Mouse (Mus musculus) forebrain, embryonic 14.5 days (tissue): ENCODE results near the gene Fbrsl1. TPM values are rescaled to one million over a fixed set of nuclear protein-coding genes. Genes with fewer than 3 reads are reported as not detected.
"Not testable (repeated sequence)": the region's sequence is repeated elsewhere in the genome, so short reads cannot be mapped to it uniquely, and the experiment has no call there.

ENCODE experiments used
- ATAC-seq: fragments of 200-750 bp; cut with Nextera tagmentation; 2 replicates; pipeline ENCODE4 v1.8.0; 2017; ENCODE audit warnings: mild to moderate bottlenecking, moderate library complexity
- DNase-seq: peaks from one replicate; pipeline ENCODE4 v3.0.0-alpha.2; 2015; ENCODE audit warnings: low spot score
- H3K27ac ChIP-seq: fragments of 300-500 bp; sonication (generic); 2 replicates; pipeline ENCODE4 v1.5.1; 2014; ENCODE audit warnings: low read depth, mild to moderate bottlenecking, control low read depth, low read length, moderate library complexity
- H3K27me3 ChIP-seq: fragments of 300-500 bp; sonication (generic); replicated peaks from 2 replicates; pipeline ENCODE4 v1.6.1; 2014; ENCODE audit warnings: low read length, control low read depth, mixed read lengths; ENCODE audit not compliant: control insufficient read depth, insufficient read depth
- H3K36me3 ChIP-seq: fragments of 300-500 bp; sonication (generic); 2 replicates; pipeline ENCODE4 v1.6.1; 2014; ENCODE audit warnings: low read length, control low read depth; ENCODE audit not compliant: control insufficient read depth, insufficient read depth
- H3K4me1 ChIP-seq: fragments of 300-500 bp; sonication (generic); 2 replicates; pipeline ENCODE4 v1.6.1; 2014; ENCODE audit warnings: antibody characterized with exemption, low read length, control low read depth; ENCODE audit not compliant: control insufficient read depth, insufficient read depth
- H3K4me2 ChIP-seq: fragments of 300-500 bp; sonication (generic); 2 replicates; pipeline ENCODE4 v1.6.1; 2014; ENCODE audit warnings: mild to moderate bottlenecking, control low read depth, low read length
- H3K4me3 ChIP-seq: fragments of 300-500 bp; sonication (generic); 2 replicates; pipeline ENCODE4 v1.5.1; 2014; ENCODE audit warnings: low read depth, low read length, control low read depth
- H3K9ac ChIP-seq: fragments of 300-500 bp; sonication (generic); 2 replicates; pipeline ENCODE4 v1.6.1; 2014; ENCODE audit warnings: mild to moderate bottlenecking, low read length, control low read depth, moderate library complexity
- H3K9me3 ChIP-seq: fragments of 300-500 bp; sonication (generic); replicated peaks from 2 replicates; pipeline ENCODE4 v1.6.1; 2016; ENCODE audit warnings: low read length, control low read depth, mixed read lengths; ENCODE audit not compliant: control insufficient read depth
- WGBS: fragments of 180-500 bp; shearing (Covaris S2); extraction: QIAGEN DNeasy Blood & Tissue Kit; methylation state at CpG from one replicate; pipeline ENCODE4 v1.1.7; 2014; 5-methylcytosine and 5-hydroxymethylcytosine counted together
- polyA plus RNA-seq: library from polyadenylated mRNA; unstranded; fragments of >200 nt; fragmentation: Nextera tagmentation; extraction: Ambion mirVana; gene quantifications from 2 replicates; pipeline ENCODE4 v1.2.1, GENCODE M21; 2014

Gene Fbrsl1
- polyA plus RNA-seq, 1 experiment from 2014 or later, result 15.0 TPM

DNA sequence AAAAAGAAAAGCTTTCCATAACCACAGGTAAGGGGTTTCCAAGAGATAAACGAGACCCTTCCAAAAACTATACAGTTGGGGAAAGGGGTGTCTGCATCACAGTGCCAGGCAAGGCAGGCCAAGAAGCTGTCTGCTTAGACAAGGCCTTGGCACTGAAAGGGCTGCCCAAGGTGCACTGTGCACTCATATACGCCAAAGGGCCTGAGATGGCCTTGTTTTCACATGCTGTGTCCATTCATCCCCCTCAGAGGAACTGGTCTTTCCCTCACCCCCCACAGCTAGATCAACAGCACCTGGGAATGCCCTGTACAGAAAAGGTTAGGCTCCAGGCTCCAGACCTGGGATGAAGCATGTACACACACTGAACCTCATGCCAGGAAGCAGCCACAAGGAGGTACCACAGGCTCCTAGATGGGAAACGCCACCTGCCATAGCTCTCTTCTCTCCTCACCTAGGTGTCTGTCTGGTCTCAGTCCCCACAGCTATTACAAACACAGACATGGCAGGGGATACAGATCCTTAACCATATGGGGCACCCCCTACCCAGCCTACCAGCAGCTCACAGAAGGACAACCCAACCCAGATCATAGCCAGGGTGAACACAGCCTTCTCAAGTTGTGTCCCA is 5.2 kb downstream of the Fbrsl1 start:
- H3K36me3 ChIP-seq, result no peaks in the 10 kb centered on the region
- DNase-seq (no peak), ATAC-seq (no peak)
- no peak overlapping the region for H3K9ac ChIP-seq
- H3K27me3 ChIP-seq, result no peaks in the 10 kb centered on the region
- peaks cover 15% of the 10 kb centered on the region for H3K4me1 ChIP-seq
- H3K4me3 ChIP-seq, result no peak overlapping the region
- H3K4me2 ChIP-seq, result no peak overlapping the region
- no peaks in the 10 kb centered on the region for H3K9me3 ChIP-seq
- H3K27ac ChIP-seq, result no peak overlapping the region
- 79% methylated on average over 3 of the region's 3 CpGs for WGBS

DNA sequence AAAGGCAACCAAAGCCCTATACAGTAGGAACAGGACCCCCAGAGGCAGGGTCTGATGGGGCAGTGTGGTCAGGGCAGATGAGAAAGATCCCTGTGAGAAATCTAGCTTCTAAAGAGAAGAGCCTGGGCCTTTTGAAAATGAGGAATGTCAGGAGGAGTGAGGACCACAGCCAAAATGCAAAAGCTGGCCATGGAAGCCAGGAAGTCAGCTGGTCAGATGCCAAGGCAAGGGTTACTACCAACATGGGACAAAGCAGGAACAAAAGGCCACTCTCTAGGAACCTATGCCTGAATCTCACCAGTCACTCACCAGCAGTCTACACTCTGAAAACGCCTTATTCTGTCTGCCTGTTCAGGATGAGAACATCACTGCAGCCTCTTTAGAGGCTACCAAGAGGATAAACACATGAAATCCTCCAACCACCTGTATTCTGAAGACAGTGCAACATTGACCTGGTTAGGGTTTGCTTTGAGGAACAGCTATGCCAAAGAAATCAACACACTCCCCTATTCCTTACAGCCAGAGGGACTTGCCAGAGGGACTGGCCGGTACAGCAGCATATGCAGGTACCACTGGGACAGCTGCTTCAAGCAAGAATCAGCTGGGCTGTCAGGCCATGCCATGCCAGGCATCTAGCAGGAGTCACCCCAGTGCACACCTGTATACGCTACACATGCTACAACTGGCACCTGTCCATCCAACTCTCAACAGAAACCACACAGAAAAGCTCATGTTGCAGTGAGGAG is 8.6 kb downstream of the Fbrsl1 start:
- Histone ChIP-seq H3K27ac (no peak overlapping the region), H3K36me3 (no peaks in the 10 kb centered on the region), H3K9ac (no peak overlapping the region), H3K27me3 (no peaks in the 10 kb centered on the region), H3K4me3 (no peak overlapping the region), H3K4me2 (no peak overlapping the region), H3K9me3 (no peaks in the 10 kb centered on the region), H3K4me1 (peaks cover 5% of the 10 kb centered on the region; the same call in 1 of the 2 replicates)
- DNase-seq (no peak), ATAC-seq (no peak)
- 86% methylated on average over 3 of the region's 3 CpGs for WGBS

DNA sequence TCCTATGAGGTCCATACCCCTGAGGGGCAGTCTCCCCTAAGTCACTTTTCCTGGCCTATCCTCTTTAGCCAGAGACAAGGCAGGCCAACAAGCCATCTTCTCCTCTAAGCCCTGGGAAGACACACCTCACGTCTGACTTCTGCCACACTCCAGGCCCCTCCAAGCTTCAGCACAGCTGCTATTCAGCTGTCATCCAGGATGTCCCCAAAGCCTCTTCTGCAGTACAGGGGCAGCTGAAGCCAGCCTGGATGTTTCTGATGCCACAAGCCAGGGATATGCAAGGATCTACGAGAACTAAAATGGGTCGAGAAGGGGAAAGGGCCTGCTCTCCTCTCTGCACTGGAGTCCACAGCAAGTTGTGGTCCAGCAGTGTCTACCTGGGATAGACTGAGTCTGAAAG is 9.7 kb downstream of the Fbrsl1 start:
- 84% methylated on average over 3 of the region's 3 CpGs for WGBS
- ATAC-seq (no peak), DNase-seq (no peak)
- H3K27me3 ChIP-seq, result no peaks in the 10 kb centered on the region
- H3K36me3 ChIP-seq, result no peaks in the 10 kb centered on the region
- H3K4me3 ChIP-seq, result no peak overlapping the region
- peaks cover 5% of the 10 kb centered on the region; the same call in 1 of the 2 replicates for H3K4me1 ChIP-seq
- no peak overlapping the region for H3K9ac ChIP-seq
- H3K27ac ChIP-seq, result no peak overlapping the region
- H3K4me2 ChIP-seq, result no peak overlapping the region
- no peaks in the 10 kb centered on the region for H3K9me3 ChIP-seq

DNA sequence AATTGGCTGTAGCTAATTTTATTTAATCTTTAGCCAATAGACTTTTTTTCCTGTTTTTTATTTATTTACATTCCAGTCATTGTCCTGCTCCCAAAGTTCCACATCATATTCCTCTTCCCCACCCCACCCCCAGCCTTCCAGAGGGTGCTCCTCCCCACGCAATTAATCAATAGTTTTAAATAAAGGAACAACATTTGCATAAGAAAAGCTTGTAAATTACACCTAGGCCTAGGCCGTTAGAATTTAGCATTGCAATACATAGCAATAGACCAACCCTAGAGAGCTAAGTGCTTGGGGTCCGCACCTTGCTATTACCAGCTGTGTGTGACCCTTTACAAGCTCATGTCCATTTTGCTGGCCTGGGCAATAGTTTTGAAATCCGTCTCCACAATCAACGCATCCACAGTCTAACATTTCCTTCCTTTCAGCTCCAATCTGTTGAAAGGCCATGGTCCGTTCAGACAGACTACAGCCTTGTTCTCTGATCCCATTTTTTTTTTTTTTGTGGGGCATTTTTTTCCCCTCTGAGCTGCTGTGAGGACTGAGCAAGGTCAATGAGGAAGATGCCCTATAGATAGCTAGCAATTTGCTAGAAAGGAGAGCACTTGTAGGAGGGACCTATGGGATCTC is 10.6 kb downstream of the Fbrsl1 start:
- Histone ChIP-seq H3K4me3 (no peak overlapping the region), H3K36me3 (no peaks in the 10 kb centered on the region; the same call in 1 of the 2 replicates), H3K9me3 (no peaks in the 10 kb centered on the region), H3K4me2 (no peak overlapping the region), H3K9ac (no peak overlapping the region), H3K4me1 (peaks cover 5% of the 10 kb centered on the region; the same call in 1 of the 2 replicates), H3K27ac (no peak overlapping the region), H3K27me3 (no peaks in the 10 kb centered on the region)
- whole genome bisulfite sequencing, result 22% methylated on average over 6 of the region's 6 CpGs
- ATAC-seq (no peak), DNase-seq (no peak)

DNA sequence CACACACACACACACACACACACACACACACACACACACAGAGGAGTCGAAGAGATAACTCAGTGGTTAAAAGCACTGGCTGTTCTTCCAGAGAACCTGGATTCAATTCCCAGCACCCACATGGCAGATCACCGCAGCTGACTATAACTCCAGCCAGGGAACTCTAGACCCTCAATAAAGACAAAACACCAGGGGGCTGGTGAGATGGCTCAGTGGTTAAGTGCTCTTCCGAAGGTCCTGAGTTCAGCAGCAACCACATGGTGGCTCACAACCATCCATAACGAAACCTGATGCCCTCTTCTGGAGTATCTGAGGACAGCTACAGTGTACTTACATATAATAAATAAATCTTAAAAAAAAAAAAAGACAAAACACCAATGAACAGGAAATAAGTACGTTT is 12.1 kb downstream of the Fbrsl1 start:
- H3K27me3 ChIP-seq, DNase-seq, ATAC-seq, H3K4me2 ChIP-seq, H3K27ac ChIP-seq, H3K4me3 ChIP-seq, H3K9me3 ChIP-seq, H3K4me1 ChIP-seq, H3K9ac ChIP-seq: not testable (repeated sequence)
- H3K36me3 ChIP-seq, result peaks cover 15% of the 10 kb centered on the region
- WGBS, result 73% methylated on average over 5 of the region's 5 CpGs

DNA sequence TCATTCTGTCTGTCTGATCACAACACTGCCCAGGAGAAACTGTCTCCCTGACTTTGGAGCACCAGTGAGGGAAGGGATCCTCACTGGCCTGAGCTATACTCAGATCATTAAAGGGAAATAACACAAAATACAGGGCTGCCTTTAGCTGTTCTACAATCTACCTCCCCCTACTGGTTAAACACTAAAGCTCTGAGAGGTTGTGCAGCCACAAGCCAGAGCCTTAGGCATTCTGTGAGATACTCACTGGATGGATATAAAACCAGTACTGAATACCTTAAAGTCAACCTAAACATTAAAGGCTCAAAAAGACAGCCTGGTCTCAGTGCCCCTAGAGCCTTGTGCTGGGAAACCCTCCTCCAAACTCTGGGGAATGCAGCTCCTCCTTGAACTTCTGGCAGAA is 13.5 kb downstream of the Fbrsl1 start:
- H3K4me1 ChIP-seq, result peaks cover 5% of the 10 kb centered on the region; the same call in 1 of the 2 replicates
- DNase-seq (peak; percentile 68), ATAC-seq (peak; percentile 65)

DNA sequence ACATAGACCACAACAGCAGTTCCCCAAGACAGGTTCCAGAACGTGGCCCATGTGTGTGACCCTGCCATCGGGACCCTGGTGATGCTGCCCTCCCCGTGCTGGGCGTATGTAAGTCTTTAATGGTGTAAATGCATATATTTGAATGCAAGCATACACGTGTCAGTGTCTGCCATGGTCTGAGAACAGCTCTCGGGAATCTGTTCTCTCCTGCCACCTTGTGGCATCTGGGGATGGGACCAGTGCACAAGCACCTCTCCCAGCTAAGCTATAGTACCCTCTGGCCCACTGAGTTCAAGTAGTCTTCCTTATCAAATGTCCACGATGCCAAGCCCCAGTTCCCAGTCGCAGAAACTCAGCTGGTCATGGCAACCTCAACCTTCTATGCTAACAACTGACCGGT is 19.3 kb downstream of the Fbrsl1 start:
- ATAC-seq (peak; percentile 92), DNase-seq (peak; percentile 89)
- no peak overlapping the region; the same call in 1 of the 2 replicates for H3K9ac ChIP-seq
- H3K4me3 ChIP-seq, result no peak overlapping the region
- H3K4me2 ChIP-seq, result no peak overlapping the region
- H3K27me3 ChIP-seq, result no peaks in the 10 kb centered on the region
- H3K27ac ChIP-seq, result no peak overlapping the region
- peaks cover 26% of the 10 kb centered on the region for H3K36me3 ChIP-seq
- H3K9me3 ChIP-seq, result no peaks in the 10 kb centered on the region
- no peaks in the 10 kb centered on the region; the same call in 1 of the 2 replicates for H3K4me1 ChIP-seq
- whole genome bisulfite sequencing, result 24% methylated on average over 9 of the region's 9 CpGs

More for the DNA sequence above, 13.5 kb downstream of the Fbrsl1 start:
- Histone ChIP-seq H3K4me3 (no peak overlapping the region), H3K36me3 (peaks cover 26% of the 10 kb centered on the region), H3K27ac (no peak overlapping the region), H3K27me3 (no peaks in the 10 kb centered on the region), H3K9ac (no peak overlapping the region), H3K4me2 (no peak overlapping the region), H3K9me3 (no peaks in the 10 kb centered on the region)

DNA sequence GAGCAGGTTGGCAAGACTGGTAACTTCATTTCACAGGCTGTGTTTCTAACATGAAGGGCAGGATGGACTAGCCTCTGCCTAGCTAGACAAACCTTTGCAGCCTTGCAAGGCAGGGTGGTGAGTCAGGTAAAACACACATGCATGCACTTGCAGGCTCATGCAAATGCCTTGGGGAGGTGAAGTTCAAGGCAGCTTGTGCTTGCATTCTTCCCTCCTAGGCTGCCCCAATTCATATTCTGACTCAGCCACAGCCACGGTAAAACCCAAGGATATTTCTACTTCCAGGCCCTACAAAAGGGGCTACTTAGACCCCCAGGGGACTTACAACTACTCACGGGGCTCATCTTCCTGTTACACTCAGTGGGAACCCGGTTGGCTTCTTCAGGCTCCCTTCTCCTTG is 20.0 kb downstream of the Fbrsl1 start:
- ATAC-seq, result no peak
- no peak overlapping the region for H3K4me2 ChIP-seq
- no peak overlapping the region for H3K4me3 ChIP-seq
- H3K27ac ChIP-seq, result no peak overlapping the region
- DNase-seq, result no peak
- 88% methylated on average over 3 of the region's 3 CpGs for WGBS
- H3K4me1 ChIP-seq, result no peaks in the 10 kb centered on the region; the same call in 1 of the 2 replicates
- peaks cover 26% of the 10 kb centered on the region for H3K36me3 ChIP-seq
- no peaks in the 10 kb centered on the region for H3K9me3 ChIP-seq
- H3K27me3 ChIP-seq, result no peaks in the 10 kb centered on the region
- no peak overlapping the region for H3K9ac ChIP-seq

DNA sequence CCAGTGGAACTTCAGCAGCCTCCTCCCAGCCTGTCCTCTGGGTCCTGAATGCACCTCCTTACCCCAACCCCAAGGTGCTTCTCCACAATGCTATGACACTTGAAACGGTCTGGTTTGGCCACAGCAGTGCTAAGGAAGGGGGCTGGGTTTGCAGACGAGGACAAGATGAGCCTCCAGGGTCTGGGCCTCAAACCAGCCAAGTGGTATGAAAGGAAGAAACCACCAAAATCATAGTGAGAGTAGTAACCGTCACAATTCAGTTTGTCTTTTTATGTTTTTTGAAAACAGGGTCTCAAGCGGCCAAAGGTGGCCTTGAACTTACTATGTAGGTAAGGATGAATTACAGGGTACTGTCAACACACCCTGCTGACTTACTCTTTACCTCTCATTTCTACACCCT is 23.1 kb downstream of the Fbrsl1 start:
- 85% methylated on average over 4 of the region's 4 CpGs for WGBS
- Histone ChIP-seq H3K27me3 (no peaks in the 10 kb centered on the region), H3K9ac (no peak overlapping the region), H3K4me3 (no peak overlapping the region), H3K4me1 (peaks cover 3% of the 10 kb centered on the region), H3K4me2 (no peak overlapping the region), H3K36me3 (0 out of 2 replicates have a peak, but pooled peaks cover 4% of the 10 kb centered on the region), H3K27ac (no peak overlapping the region), H3K9me3 (no peaks in the 10 kb centered on the region)
- no peak for ATAC-seq
- DNase-seq, result no peak
